Mouse (Mus musculus) MEL-GATA-1-ER (cell line): ENCODE measurements around the gene Olfr1317.

Experiments
- DNase-seq: peaks from one replicate; pipeline ENCODE4 v3.0.0-alpha.2; 2012; ENCODE audit warnings: low read depth; ENCODE audit errors: extremely low read depth

Olfr1317 gene

GRCm38 (mm10) chr2:112140029-112140428 lies at the start of gene Olfr1317:
Gene Olfr1317 (plus strand): TSS chr2:112140329.
- DNase-seq, result no peak

- no peak for DNase-seq
These were observed 43.4 kb upstream of the Olfr1317 start, which contains the start of gene Olfr1314 for GRCm38 (mm10) chr2:112096681-112097080. Gene Olfr1314 (minus strand): TSS chr2:112096781.

DNA sequence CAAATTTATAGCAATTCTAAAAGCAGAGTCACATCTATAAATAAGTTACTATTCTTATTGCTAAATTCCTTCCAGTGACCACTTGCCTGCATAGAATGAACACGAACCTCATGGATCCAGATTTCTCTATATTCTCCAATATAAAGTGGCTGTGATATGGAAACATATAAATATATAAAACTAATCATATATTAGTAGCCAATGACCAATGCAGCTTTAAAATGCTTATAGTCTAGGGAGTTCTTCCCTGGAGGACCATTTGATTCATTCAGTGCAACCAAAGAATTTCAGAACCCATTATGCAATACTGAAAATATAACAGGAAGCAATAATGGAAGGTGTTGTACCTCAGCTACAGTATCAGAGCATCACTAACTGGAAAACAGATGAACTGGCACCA lies 24.8 kb upstream of the Olfr1317 start, which contains the start of gene Olfr1315-ps1:
Gene Olfr1315-ps1 (minus strand): TSS at position 101 of the 400 bp plus-strand sequence.
- DNase-seq, result no peak

DNA sequence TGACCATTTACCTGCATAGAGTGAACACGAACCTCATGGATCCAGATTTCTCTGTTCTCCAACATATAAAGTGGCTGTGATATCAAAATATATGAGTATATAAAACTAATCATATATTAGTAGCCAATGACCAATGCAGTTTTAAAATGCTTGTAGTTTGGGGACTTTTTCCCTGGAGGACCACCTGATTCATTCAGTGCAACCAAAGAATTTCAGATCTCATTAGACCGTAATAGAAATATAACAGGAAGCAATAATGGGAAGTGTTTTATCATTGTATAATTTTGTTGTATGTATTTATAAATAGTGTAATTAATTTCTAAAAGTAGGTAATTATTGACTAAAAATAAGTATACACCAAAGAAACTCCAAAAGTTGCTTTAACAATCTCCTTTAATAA lies 5.3 kb upstream of the Olfr1317 start, which contains the start of gene Olfr1316:
Gene Olfr1316 (minus strand): TSS at position 101 of the 400 bp plus-strand sequence.
- no peak for DNase-seq

- DNase-seq, result no peak
These were observed 13.8 kb downstream of the Olfr1317 start, which contains the start of gene Olfr1318 for GRCm38 (mm10) chr2:112153898-112154297. Gene Olfr1318 (plus strand): TSS chr2:112154198.
